Mouse (Mus musculus) liver (tissue): ENCODE results near the gene Mia.

Source experiments
- DNase-seq: peaks from one replicate; pipeline ENCODE4 v3.0.0-alpha.2; 2020; ENCODE audit warnings: mixed read lengths

Gene Mia

DNA sequence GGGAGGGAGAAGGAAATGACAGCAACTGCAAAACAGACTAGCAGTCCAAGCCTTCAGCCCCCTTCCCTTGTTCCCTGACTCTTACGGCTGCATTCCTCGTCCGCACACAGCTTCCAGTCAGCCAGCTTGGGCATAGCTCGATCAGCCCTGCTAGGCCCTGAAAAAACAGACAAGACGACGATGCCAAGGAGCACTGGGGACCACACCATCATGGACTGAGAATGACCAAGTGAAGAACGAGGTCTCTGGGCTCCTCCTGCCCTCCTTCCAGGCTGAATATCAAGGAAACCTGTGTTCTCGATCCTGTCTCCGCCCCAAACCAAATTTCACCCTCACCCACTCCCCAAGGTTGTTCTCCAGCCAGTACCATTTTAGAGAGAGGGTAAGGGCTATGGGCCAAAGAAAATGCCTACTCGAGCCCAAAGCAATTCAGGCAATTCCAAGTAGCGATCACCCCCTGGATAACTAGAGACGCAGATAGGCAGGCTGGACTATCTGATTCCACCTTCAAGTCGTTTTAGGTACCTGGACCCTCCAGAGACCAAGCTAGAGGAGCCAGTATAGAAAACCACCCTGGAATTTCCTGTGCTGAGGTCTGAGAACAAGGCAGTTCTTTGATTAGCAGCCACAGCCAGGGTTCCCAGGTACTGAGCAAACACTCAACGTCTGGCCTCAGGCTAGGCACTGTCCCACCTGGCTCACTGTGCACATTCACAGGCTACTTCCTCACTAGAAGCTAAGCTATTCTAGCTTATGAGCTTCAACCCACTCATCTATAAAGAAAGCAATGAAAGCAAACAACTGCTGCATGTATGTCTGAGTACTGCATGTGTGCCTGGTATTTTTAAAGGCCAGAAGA lies at the start of gene Mia, which contains the start of gene Gm21983:
Gene Mia, minus strand, starts transcription at position 321 of the 859 bp plus-strand sequence.
Gene Gm21983, minus strand, starts transcription at position 250 of the 859 bp plus-strand sequence.
- DNase-seq, result no peak

DNA sequence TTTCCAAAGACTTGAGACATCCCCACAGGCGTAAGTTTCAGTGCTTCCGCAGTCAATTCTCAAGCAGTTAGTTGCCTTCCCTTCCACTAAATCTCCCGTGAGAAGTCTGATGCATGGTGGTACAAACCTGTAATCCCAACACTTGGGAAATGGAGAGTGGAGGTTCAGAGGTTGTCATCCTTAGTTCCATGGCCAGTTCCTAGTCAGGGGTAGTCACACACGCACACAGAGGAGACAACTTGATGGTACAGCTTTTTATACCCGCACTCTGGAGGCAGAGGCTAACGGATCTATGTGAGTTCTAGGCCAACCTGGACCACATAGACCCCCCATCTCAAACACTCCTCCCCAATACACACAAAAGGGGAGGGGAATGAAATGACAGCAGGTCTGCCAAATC lies 47.9 kb upstream of the Mia start:
- no peak for DNase-seq

DNA sequence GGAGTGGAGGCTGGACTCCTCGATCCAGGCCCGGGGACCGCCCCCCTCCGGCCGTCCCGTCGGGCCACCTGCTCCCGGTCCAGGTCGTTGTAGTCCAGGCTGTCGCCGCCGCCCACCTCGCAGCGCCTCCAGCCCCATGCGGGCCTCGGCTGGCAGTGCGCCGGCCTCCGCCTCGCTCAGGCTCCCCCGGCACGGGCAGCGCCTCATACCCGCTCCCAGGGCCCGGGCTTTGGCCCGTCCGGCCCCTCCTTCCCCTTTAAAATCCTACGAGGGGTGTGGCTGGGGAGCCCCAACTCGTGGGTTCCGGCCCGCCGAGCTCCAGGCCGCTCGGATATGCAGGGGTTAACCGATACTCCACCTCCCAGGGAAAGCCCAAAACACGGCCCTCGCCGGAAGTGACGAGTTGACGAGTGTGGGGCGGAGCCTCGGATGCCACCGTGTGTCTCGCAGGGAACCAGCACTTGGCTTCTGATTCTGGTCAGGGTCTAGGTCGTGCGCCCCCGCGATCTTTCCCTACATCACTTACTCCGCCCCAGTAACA lies 47.4 kb upstream of the Mia start, which contains the start of gene Itpkc:
Gene Itpkc, minus strand, starts transcription at position 381 of the 541 bp plus-strand sequence.
- DNase-seq, result peak; percentile 94

DNA sequence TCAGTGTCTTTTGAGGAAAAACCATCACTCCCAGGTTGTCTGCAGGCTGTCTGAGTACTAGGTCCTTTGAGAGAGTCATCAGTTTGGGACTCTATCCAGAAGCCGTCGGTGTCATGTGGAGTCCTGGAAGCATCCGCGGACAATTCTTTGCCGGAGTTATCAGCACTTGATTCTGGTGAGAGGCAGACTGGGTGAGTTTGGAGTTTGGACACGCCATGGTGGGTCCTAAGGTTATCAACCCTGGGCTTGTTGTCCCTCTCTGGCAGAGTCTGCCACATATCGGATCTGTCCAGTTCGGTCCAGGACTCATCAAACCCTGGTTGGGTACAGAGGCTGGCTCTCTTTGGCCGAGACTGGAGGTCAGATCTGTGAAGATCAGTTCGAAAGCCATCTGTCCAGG lies 46.7 kb upstream of the Mia start:
- peak; percentile 22 for DNase-seq

DNA sequence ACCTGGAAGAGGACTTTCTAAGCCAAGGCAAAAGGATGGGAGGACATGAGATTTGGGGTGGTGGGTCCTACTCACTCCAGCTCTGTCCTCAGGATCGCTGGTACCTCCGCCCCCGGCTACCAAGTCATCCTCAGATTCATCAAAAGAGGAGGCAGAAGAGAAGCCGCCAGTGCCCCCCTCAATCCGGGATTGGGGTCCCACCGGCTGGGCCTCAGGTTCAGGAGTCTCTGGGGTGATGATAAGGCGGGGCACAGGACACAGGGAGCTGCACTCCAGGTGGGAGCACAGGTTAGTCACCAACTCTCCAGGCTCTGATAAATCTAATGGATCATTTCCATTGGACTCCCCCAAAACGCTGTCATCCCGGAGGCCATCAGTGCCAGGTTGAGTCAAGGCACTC lies 46.3 kb upstream of the Mia start:
- no peak for DNase-seq

DNA sequence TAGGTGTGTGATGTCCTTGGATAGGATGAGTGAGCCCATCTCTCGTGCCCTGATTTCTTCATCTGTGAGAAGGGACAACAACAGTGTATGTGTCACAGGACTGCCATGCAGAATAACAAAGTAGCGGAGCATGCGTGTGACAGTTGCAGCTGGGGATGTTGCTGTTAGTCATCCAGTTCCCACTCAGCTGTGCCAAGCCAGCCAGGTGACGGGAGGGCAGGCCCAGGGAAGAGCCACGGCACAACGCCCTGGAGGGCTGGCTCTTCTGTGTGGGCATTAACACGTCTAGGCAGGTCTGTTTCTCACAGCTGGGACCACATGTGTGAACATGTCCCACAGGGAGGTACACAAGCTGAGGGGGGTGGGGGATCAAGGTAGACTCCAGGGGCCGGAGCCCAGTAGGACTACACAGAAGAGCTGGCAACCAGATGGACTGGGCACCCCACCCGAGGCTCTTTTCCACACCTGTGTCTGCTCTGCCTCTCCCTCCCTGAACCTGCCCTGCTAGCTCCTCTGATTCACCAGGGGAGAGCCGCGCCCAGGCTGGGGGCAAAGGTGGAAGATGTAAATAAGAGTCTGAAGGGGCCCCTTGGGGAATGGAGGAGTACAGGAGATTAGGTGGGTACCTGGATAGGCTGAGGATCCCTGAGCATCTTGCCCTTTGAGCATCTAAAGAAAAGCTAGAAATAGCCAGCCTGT lies 44.1 kb upstream of the Mia start:
- no peak for DNase-seq

DNA sequence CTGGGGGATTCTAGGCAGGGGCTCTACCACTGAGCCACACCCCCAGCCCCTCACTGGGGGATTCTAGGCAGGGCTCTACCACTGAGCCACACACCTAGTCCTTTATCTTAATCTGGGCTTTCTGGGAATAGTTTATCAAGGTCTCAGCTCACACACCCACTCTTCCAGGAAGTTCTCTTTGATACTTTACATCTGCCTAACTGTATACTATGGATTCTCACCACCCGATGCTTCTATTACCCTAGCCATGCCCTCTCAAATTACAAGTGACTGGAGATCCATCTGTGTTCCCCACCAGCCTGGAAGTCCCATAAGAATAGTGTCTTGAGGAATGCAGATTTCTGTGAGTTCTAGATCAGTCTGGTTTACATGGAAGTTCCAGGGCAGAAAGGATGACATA lies 41.6 kb upstream of the Mia start:
- DNase-seq, result no peak

DNA sequence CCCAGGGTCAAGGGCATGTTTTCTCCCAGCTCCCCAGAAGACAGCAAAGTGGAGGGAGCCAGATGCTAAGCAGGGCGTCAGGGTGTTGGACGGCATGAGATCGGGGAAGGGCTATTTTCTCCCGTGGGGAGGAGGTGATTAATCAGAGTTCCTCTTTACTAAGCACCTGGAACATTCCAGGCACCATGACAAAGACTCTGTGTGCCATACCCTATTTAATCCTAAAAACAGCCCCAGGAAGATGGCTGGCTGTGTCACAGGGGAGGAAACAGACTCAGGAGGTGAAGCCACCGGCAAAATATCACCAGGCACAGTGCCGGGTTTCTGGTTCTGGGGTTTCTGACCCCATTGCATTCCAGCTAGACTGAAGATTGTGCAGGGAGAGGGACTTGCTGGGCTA lies 41.0 kb upstream of the Mia start:
- DNase-seq, result no peak

DNA sequence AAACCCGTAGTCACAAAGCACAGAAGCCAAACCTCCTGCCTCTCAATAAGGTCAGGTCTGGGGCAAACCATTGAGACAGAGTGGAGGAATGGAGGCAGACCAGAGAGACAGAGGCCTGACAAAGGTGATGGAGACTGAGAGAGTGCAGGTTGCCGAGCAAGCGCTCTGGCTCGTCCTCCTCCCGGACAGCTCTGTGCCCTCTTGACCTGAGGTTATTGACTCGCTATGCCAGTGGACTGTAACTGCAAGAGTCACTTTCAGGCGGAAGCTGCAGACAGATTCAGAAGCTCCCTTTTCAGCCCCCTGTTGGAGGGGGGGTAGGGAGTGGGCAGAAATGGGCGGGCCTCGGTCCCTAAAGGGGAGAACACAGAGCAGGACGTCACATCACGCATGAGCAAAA lies 39.0 kb upstream of the Mia start:
- DNase-seq, result peak; percentile 29

DNA sequence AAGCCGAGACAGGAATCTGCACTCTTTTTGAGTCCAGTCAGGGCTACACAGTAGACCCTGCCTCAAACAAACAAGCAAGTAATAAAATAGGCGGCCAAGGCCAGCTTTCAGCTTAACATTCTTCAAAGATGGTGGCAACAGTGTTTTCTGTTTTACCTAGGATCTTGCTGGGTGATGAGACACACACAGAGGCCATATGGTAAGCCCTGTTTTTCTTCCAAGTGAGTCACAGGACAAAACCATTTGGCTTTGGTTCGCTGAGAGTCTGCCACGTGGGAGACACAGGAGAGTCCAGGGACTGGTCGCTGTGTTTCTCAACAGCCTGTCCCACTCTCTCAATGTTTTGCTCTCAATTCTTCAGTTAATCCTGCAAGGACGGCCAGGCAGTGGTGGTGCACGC lies 37.6 kb upstream of the Mia start:
- DNase-seq, result no peak

DNA sequence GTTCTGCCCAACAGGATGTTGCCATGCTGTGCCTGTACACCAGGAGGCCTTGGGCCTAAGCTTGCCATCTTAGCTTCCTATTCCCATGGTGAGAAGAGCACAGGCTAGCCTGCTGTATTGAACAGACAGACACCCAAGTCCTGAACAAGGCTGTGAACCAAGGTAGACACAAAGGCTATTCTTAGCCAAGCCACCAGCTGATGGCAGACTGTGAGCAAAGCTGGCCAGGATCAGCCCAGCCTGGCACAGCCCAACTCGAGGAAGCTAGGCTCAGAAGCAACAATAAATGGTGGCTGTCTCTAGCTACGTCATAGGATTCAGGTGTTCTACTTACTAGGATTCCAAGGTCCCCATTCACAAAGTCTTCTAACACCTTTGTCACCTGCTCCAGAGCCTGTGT lies 31.7 kb upstream of the Mia start:
- no peak for DNase-seq

DNA sequence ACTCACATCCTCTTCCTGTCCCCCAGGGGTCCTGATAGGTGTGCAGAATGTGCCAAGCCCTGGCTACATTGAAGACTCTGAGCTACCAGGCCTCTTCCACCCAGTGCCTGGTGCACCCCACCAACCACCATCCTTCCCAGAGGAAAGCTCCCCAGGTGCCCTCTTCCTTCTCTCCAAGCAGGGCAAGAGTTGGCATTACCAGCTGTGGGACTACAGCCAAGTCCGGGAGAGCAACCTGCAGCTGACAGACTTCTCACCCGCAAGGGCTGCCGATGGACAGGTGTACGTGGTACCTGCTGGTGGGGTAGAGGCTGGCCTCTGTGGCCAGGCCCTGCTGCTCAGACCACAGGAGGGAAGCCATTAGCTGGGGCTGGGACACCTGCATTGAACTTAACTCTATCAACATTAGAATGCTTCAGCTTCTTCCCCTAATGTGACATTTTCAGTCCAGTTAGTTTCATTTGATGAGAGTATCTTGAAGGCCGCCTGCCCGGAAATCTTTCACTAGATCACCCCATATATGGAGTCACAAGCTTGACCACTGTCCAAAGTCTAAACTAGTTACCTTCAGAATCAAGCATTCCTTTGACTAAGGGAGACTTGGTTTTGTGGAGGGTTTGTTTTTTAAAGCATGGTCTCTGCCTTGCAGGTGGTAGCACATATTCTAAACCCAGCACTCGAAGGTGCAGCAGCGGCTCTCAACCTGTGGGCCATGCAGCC lies 22.9 kb upstream of the Mia start:
- no peak for DNase-seq

DNA sequence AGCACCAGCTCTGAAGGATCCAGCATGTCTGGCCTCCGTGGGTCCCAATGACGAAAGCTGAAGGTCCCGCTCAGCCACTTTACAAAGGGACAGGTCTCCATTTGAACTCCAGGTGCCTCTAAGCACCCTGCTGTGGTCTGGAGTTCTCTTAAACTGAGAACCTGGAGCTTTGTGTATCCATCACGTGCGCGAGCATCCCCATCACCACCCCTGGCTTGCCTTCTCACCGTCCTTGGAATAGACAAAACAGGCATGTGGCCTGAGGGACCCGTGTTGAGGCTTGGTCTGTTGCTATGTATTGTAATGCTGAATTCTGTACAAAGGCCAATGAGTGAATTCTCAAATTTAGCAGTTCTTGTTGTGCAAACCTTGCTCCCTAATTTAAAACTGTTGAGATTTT lies 17.8 kb upstream of the Mia start:
- no peak for DNase-seq

DNA sequence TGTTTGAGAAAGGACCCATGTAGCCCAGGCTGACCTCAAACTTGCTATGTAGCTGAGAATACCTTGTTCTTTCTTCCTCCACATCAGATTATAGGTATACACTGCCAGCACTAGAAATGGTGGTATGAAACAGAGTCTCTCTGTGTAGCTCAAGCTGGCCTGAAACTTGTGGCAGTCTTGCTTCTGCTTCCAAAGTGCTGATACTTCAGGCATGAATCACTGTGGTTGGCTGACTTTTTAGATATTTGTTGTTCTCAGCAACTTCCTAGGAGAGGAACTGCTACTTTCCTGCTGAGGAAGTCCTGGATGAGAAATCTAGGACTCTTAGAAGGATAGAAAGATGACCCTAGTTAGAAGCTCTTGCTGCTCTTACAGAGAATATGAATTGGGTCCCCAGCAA lies 17.4 kb upstream of the Mia start:
- no peak for DNase-seq

DNA sequence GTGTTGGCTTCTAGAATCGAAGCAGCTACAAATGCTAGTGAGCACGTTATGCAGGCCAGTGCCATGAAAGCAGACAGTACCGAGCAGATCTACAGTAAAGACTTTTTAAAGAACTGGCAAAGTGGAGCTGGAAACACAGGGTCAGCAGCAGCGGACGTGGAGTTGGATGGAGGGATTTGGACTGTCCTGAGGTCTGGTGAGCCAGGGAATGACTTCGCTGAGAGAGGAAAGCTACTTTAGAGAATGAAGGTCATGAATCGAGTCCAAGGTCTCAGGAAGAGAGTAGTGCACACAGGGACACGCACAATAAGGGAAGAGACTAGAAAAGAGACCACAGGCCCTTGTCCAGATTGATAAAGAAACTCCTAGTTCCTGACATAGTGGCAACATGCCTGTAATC lies 16.7 kb upstream of the Mia start:
- DNase-seq, result no peak

DNA sequence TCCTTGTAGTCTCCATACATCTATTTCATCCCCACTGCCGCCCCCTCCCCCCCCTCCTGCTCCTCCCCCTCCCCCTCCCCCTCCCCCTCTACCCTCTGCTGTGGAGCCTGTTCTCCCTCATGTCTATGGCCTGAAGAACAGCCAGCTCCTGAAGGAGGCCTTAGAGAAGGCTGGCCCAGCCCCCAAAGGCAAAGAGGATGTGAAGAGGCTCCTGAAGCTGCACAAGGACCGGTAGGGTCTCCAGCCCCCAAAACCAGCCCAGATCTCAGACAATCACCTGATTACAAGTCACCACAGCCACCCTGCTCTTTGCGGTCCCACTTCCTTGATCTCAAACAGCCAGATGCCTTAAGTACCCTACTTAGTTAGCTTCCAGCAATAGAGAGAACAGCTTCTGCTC lies 16.2 kb upstream of the Mia start:
- DNase-seq, result no peak

DNA sequence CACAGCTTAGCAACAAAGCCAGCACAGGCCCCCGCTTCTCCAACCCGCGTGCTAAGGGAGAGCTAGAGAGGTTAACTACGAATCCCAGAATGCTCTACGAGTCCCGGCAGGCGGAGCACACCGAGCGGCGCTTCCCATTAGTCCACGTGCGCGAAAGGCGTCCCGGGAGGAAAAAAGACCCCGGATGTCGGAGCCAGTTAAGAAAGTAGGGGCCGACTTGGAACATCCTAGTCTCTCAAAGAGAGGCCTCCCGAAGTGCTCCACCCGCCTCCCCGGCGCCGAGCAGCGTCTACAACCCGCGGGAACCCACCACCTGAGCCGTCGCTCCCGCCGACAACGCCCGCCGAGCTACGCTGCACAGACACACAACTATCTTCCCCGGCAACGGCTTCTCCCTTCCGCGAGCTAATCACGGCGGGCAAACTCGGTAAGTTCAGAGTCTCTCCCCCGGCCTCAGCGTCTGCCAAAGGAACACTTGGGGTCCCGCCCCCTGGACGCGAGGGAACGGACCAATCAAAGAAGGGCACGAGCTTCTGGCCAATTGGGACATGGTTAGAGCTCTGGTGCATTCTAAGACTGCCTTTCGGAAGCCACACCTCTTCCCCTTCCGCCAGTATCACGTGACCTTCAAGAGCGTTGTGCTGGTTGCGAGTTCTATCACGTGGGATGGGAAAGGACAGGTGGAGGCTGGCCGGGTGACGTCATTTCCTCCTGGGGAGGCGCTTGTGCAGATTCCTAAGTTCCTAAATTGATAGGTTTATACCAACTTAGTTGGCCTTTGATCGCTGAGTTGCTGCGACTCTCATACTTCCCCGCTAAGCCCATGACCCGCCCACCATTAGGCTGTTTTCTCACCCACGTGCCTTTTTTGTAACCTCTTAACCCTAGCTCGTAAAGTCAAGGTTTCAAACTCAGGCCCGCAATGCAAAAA lies 15.0 kb upstream of the Mia start, which contains the start of the genes BC024978 and Snrpa:
Gene BC024978, plus strand, starts transcription at position 101 of the 931 bp plus-strand sequence.
Gene Snrpa, minus strand, starts transcription at position 591 of the 931 bp plus-strand sequence.
- peak; percentile 94 for DNase-seq

DNA sequence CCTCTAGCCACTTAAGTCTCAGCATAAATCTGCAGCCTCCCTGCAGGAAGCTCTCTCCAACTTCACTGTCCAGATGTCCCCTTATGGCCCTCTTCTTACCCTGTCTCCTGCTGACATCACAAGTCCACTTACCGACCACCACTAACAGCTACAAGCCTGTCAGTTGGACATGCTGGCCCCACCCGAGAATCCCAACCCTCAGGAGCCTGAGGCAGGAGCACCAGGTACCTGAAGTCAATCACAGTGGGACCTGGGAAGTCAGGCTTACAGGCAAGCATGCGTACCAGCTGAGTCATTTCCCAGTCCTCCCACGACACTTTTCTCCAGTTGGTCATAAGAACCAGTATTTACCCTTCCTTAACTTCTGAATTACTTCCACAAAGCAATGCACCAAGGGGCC lies 12.8 kb upstream of the Mia start:
- DNase-seq, result no peak

DNA sequence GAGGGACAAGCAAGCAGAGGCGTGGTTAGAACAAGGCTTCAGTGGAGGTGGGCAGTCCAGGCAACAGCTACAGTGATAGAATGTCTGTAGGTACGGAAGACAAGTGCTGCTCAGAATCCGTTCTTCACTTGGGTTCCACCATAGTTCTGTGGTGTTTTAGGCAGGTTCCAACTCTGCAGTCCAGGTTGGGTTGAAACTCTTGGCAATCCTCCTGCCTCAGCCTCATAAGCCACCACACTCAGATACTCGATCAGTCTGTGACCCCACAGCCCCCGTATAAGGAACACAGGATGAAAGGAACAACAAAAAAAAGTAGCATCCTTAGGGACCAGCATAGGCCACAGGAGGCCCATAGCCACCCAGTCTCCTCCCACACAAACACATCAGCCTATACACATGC lies 11.5 kb upstream of the Mia start:
- no peak for DNase-seq

DNA sequence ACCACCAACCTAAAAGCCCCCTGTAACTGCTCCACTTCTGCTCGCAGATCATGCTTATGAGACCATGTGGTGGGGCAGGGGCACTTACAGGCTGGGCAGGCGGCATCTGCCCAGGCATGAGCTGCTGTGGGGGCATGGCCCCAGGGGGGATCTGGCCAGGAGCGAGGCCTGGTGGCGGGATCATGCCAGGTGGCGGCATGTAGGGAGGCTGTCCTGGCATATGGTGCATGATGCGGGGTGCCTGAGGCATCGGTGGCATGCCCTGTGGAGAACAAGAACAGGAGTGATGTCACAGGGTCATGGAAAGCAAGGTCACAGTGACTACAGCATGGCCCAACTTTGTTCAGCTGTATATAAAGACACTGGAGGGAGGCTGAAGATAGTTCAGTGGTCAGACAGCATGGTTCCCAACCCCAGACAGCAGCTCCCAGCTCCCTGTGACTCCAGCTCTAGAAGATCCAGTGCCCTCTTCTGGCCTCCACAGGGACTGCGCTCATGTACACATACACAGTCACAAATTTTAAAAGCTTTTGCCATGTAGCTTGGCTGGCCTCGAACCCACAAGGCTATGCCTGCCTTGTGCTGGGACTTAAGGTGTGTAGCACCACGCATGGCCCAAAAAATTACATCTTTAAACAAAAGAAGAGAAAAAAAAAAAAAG lies 8.4 kb upstream of the Mia start:
- no peak for DNase-seq

DNA sequence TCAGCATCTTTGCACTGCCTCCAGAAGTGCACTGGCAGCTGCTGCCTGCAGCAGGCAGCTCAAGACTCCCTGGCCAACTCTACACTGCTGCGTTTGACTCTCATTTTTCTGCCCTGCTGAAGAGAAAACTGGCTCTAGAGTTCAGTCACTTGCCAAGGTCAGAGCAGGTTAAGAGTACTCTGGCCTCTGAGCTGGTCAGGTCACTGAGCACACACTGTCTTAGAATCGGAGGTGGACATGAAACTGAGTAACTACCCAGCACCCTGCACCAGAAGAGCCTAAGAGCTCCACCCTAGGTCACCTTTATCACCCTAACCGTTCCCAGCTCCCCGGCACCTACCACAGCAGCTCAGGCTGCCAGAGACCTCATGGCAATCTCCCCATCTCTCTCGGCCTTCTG lies 5.0 kb upstream of the Mia start:
- no peak for DNase-seq
